Mouse (Mus musculus) midbrain, embryonic 12.5 days (tissue): ENCODE measurements at regions not wholly inside any gene's neighbourhood (a gene's known extent, or its start where the extent isn't known, plus 50 kb on each side); places are given as distances from the start of the nearest gene placed in this dataset.

Experiments used
- ATAC-seq: fragments of 200-750 bp; cut with Nextera tagmentation; 2 replicates; pipeline ENCODE4 v1.8.0; 2017; ENCODE audit warnings: low read depth, moderate TSS enrichment, moderate library complexity; ENCODE audit not compliant: low FRiP score
- H3K27ac ChIP-seq: fragments of 300-500 bp; sonication (generic); replicated peaks from 2 replicates; pipeline ENCODE4 v1.5.1; 2016; ENCODE audit warnings: mild to moderate bottlenecking
- H3K27me3 ChIP-seq: fragments of 300-500 bp; sonication (generic); 2 replicates; pipeline ENCODE4 v1.6.1; 2016; ENCODE audit warnings: mild to moderate bottlenecking
- H3K36me3 ChIP-seq: fragments of 300-500 bp; sonication (generic); 2 replicates; pipeline ENCODE4 v1.6.1; 2016
- H3K4me1 ChIP-seq: fragments of 300-500 bp; sonication (generic); 2 replicates; pipeline ENCODE4 v1.6.1; 2016
- H3K4me2 ChIP-seq: fragments of 300-500 bp; sonication (generic); replicated peaks from 2 replicates; pipeline ENCODE4 v1.6.1; 2016; ENCODE audit warnings: mild to moderate bottlenecking, moderate library complexity
- H3K4me3 ChIP-seq: fragments of 300-500 bp; sonication (generic); 2 replicates; pipeline ENCODE4 v1.5.1; 2016; ENCODE audit warnings: mild to moderate bottlenecking
- H3K9ac ChIP-seq: fragments of 300-500 bp; sonication (generic); replicated peaks from 2 replicates; pipeline ENCODE4 v1.6.1; 2016; ENCODE audit warnings: mild to moderate bottlenecking, moderate library complexity
- H3K9me3 ChIP-seq: fragments of 300-500 bp; sonication (generic); 2 replicates; pipeline ENCODE4 v1.6.1; 2016; ENCODE audit warnings: mild to moderate bottlenecking
- WGBS: fragments of 180-500 bp; shearing (Covaris S2); methylation state at CpG from one replicate; pipeline ENCODE4 v1.1.7; 2016; 5-methylcytosine and 5-hydroxymethylcytosine counted together

DNA sequence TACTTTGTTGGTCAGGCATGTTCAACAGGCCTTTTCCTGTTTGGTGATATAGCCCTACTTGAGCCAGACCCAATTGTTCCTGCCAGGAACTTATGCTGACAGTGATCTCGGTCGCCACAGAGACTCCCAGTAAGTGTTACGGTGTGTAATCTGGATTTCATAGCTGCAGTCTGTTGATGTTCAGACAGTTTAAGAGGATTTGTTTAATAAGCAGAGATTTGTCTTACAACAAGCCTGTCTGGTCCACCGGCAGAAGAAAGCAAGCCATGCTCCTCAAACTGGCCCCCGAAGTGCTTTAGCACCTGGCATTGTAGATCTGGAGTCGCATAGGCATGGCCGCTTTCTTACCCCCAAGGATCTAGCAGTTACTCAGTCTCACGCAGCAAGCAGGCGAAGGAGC lies 150.0 kb upstream of the Lcorl start:
- no peak overlapping the region for H3K4me2 ChIP-seq
- H3K4me3 ChIP-seq: no peak overlapping the region
- H3K4me1 ChIP-seq: no peaks in the 10 kb centered on the region
- no peaks in the 10 kb centered on the region for H3K36me3 ChIP-seq
- no peaks in the 10 kb centered on the region for H3K9me3 ChIP-seq
- no peaks in the 10 kb centered on the region for H3K27me3 ChIP-seq
- no peak for ATAC-seq
- no peak overlapping the region for H3K27ac ChIP-seq
- 75% methylated on average over 9 of the region's 9 CpGs for WGBS
- no peak overlapping the region for H3K9ac ChIP-seq

DNA sequence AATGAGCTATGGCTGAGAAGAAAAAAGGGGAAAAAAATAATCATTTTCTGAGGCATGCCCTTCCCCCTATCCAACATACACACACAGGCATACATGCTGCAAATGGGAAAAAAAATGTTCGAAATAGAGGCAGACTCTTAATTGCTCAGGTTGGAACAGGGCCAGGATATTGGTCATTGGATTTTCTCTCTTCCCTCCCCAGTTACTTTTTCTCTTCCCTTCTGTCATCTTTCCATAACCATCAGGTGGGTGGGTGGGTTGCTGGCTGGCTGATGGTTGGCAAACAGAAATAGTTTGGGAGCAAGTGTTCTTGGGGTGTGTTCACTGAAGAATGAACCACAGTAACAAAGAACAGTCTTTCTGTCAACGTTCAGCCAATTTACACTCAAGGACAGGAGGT lies 149.3 kb upstream of the Lcorl start:
- no peaks in the 10 kb centered on the region for H3K36me3 ChIP-seq
- no peaks in the 10 kb centered on the region for H3K4me1 ChIP-seq
- H3K9me3 ChIP-seq: no peaks in the 10 kb centered on the region
- H3K4me3 ChIP-seq: no peak overlapping the region
- no peak overlapping the region for H3K27ac ChIP-seq
- no peak for ATAC-seq
- WGBS: 76% methylated on average over 2 of the region's 2 CpGs
- H3K27me3 ChIP-seq: no peaks in the 10 kb centered on the region
- no peak overlapping the region for H3K9ac ChIP-seq
- no peak overlapping the region for H3K4me2 ChIP-seq

DNA sequence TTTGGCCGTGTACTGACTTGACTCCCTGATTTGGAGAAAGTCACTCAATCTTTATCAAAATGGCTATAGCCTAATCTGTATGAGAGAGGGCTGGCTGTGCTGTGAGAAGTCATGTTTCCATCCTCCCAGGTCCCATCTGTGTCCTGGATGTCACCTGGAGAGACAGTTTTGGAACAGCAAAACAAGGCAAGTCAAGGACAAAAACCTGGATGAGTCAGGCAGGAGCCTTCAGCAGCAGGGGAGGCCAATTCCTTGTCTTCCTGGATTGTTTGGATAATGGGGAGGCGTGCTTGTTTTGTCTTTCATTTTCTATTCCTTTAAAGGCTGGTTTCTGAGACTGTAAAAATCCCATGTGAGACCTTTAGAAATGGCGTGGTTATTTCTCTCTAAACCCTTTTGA lies 148.8 kb upstream of the Lcorl start:
- no peak overlapping the region for H3K9ac ChIP-seq
- no peaks in the 10 kb centered on the region for H3K4me1 ChIP-seq
- no peaks in the 10 kb centered on the region for H3K36me3 ChIP-seq
- no peaks in the 10 kb centered on the region for H3K9me3 ChIP-seq
- no peak overlapping the region for H3K27ac ChIP-seq
- H3K4me3 ChIP-seq: no peak overlapping the region
- WGBS: 78% methylated on average over 3 of the region's 3 CpGs
- H3K27me3 ChIP-seq: no peaks in the 10 kb centered on the region
- no peak for ATAC-seq
- no peak overlapping the region for H3K4me2 ChIP-seq

DNA sequence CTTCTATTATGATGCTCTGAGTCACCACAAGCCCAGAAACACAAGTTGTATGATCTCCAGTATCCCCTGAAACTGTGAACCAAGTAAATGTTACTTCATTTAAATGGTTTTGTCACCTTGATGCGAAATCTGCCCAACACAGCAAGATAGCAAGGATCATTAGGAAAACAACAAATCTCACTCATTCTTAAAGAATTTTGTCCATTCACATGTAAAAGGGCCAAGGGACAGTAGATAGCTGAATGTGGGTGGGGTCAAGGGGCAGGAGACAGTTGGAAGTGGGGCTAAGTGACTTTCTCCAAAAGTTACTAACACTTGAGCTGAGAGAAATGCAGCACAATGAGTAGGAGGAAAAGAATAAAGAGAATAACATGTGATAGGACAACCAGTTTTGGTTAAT lies 148.2 kb upstream of the Lcorl start:
- 86% methylated on average over 1 of the region's 1 CpGs for WGBS
- Histone ChIP-seq H3K4me1 (no peaks in the 10 kb centered on the region), H3K27ac (no peak overlapping the region), H3K27me3 (no peaks in the 10 kb centered on the region), H3K9me3 (no peaks in the 10 kb centered on the region), H3K4me2 (no peak overlapping the region), H3K4me3 (no peak overlapping the region), H3K36me3 (no peaks in the 10 kb centered on the region), H3K9ac (no peak overlapping the region)
- ATAC-seq: no peak

DNA sequence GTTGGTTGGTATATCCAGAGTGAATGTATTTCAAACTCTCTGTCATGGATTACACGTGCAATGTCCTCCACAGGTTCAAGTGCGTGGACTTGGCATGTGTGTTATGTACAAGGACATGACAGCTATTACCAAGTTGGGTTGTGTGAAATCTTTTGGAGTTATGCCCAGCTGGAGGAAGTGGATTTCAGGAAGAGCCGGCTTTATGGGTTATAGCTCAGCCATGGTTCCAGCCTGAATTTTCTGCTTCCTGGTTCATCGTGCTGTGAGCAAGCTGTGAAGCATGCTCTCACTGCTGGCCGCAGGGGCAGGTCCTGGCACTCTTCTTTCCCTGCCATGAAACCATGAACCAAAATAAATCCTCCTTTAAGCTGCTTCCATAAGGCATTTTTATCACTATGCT lies 144.6 kb upstream of the Lcorl start:
- Histone ChIP-seq H3K4me2 (no peak overlapping the region), H3K4me1 (no peaks in the 10 kb centered on the region), H3K27me3 (no peaks in the 10 kb centered on the region), H3K36me3 (no peaks in the 10 kb centered on the region), H3K9me3 (no peaks in the 10 kb centered on the region), H3K9ac (no peak overlapping the region), H3K4me3 (no peak overlapping the region), H3K27ac (no peak overlapping the region)
- no peak for ATAC-seq
- WGBS: 97% methylated on average over 5 of the region's 5 CpGs

DNA sequence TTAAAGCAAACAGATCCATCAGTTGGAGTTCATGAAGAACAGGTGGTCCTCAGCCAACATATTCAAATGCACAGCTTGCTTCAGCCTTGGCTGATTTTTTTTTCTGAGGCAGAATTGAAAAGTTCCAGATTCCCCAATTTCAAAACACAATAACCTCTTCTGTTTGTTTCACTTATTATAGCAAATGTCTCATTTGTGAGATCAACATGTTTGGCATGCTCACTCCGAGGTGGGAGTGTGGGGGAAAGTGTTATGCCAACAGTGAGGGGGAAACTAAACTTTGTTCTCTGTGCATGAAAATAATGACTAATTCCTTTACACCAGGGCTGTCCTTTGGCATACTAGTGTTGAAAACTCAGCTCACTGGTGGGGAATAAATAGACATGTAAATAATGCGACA lies 100.4 kb upstream of the Lcorl start:
- 89% methylated on average over 2 of the region's 2 CpGs for WGBS
- ATAC-seq: no peak

DNA sequence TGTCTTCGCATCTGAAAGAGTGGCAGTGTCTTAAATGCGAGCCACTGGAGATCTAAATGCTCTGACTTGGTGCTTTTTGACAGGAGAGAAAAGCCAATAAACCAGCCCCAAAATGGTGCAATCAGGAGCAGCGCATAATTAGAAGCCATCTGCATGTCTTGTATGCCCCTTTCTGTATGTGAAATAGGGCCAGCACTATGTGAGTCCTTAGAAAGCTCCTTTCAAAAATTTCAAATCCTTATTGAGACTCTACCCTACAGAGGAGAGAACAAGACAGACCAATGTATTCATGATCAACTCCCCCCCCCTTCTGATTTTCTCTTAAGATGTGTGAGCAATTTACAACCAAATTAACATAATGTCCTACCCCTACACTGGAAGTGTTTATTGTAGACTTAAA lies 86.6 kb upstream of the Lcorl start:
- H3K36me3 ChIP-seq: no peaks in the 10 kb centered on the region
- no peak overlapping the region for H3K27ac ChIP-seq
- no peak overlapping the region for H3K9ac ChIP-seq
- no peak overlapping the region for H3K4me2 ChIP-seq
- H3K27me3 ChIP-seq: no peaks in the 10 kb centered on the region
- H3K9me3 ChIP-seq: no peaks in the 10 kb centered on the region
- H3K4me3 ChIP-seq: no peak overlapping the region
- WGBS: 81% methylated on average over 3 of the region's 3 CpGs
- H3K4me1 ChIP-seq: no peaks in the 10 kb centered on the region
- no peak for ATAC-seq

More for the DNA sequence above, 100.4 kb upstream of the Lcorl start:
- no peaks in the 10 kb centered on the region for H3K27me3 ChIP-seq
- H3K36me3 ChIP-seq: no peaks in the 10 kb centered on the region
- H3K4me3 ChIP-seq: no peak overlapping the region
- H3K9ac ChIP-seq: no peak overlapping the region
- no peaks in the 10 kb centered on the region for H3K9me3 ChIP-seq
- H3K27ac ChIP-seq: no peak overlapping the region
- no peaks in the 10 kb centered on the region for H3K4me1 ChIP-seq
- no peak overlapping the region for H3K4me2 ChIP-seq

DNA sequence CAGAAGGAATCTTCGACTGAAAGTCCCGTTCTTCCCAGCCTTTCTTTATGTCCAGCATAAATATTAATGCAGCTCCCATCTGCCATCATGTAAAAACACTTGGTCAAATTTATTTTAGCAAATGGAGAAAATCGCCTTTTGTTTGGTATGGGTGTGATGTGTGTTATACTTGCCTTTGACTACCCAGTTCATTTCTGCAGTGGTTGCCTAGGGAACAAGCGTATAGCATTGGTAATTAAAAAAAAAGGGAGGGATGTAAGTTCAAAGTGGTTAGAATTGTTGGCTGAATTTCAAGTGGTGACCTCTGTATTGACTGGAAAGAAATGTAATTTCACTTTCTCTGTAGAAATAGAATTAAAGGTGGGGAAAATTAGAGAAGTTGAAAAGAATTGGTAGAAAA lies 75.6 kb upstream of the Lcorl start:
- WGBS: 64% methylated on average over 4 of the region's 4 CpGs
- Histone ChIP-seq H3K27ac (0 out of 2 replicates have a peak overlapping the region, but pooled peaks have one; percentile 1), H3K4me1 (peaks cover 4% of the 10 kb centered on the region; the same call in 1 of the 2 replicates), H3K36me3 (no peaks in the 10 kb centered on the region), H3K4me3 (no peak overlapping the region), H3K4me2 (no peak overlapping the region), H3K9ac (no peak overlapping the region), H3K9me3 (no peaks in the 10 kb centered on the region), H3K27me3 (no peaks in the 10 kb centered on the region)
- peak; percentile 48 for ATAC-seq

DNA sequence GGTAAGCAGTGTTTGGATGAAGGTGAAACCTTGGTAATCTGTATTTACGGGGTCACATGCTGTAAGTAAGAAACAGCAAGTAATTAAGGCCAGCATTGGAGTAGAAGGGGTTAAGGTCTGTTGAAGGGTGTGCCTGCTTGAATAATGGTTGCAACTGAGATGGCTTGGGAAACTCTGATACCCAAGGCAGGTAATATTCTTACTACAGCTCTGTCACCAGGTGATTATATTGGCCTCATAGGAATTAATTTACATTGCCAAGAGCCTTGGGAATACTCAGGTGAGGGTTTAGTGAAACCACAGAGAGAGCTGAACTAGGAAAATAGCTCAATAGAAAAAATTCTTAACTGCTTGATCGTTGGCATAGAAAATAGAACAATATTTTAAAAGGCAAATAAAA lies 73.8 kb upstream of the Lcorl start:
- WGBS: 87% methylated on average over 2 of the region's 2 CpGs
- no peak overlapping the region for H3K27ac ChIP-seq
- ATAC-seq: no peak

DNA sequence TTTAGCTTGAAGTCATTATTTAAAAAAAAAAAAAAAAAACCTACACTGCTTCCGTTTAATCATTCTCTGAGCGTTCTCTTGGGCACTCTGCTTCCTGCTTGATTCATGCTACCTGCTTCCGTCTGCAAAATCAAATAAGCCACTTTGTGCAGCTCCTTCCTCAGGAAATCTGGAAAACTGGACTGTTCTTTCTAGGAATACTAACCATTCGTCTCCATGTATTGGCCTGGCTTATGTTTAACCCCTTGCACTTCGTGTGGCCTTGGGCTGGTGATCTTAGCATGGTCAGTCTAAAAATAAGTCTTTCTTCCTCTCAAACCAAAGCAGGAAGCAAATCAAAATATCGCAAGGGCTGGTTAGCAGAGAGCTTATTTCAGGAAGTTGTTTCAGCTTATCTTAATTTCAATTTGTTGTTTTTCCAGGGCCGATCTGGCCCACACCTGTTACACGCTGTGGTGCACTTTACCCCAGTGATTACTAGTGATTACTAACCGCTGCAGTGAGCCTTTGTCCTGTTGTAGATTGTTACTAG lies 68.5 kb upstream of the Lcorl start:
- Histone ChIP-seq H3K4me1 (no peaks in the 10 kb centered on the region), H3K27me3 (no peaks in the 10 kb centered on the region), H3K4me3 (no peak overlapping the region), H3K36me3 (no peaks in the 10 kb centered on the region), H3K9ac (no peak overlapping the region), H3K9me3 (no peaks in the 10 kb centered on the region), H3K27ac (no peak overlapping the region), H3K4me2 (no peak overlapping the region)
- no peak for ATAC-seq
- WGBS: 80% methylated on average over 9 of the region's 9 CpGs

More for the DNA sequence above, 73.8 kb upstream of the Lcorl start:
- Histone ChIP-seq H3K27me3 (no peaks in the 10 kb centered on the region), H3K9ac (no peak overlapping the region), H3K4me1 (peaks cover 4% of the 10 kb centered on the region; the same call in 1 of the 2 replicates), H3K4me2 (no peak overlapping the region), H3K36me3 (no peaks in the 10 kb centered on the region), H3K4me3 (no peak overlapping the region), H3K9me3 (no peaks in the 10 kb centered on the region)

DNA sequence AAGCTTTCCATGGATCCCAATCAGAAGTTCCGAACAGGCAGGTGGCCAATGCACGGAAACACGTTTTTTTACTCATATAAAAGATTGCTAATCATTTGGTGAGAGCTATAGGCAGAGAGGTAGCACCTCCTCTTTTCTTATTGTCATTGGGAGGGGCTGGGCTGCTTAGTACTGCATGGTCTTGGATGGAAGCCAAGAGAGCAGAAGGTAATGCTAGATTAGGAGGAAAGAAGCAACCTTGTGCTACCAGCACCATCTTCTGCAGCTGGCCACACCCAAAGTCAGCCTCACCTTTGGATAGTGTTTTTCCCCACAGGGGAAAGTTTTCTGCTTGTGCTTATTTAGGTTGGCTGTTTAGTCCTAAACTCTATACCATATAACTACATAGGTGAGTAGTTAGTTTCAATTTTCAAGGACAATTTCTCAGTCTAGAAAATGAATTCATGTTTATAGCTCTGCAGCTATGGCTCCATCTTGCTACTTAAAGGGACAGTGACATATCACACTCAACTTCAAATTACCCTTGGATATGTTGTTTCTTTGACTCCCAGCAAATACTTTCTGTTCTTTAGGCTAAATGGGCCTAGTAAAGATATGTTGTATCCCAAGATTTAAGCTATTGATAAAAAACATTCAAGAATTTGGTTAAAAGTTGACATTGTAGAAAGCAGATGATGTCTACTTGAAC lies 66.6 kb upstream of the Lcorl start:
- Histone ChIP-seq H3K36me3 (no peaks in the 10 kb centered on the region), H3K27ac (no peak overlapping the region), H3K27me3 (no peaks in the 10 kb centered on the region), H3K4me3 (no peak overlapping the region), H3K9me3 (no peaks in the 10 kb centered on the region), H3K9ac (no peak overlapping the region), H3K4me2 (no peak overlapping the region), H3K4me1 (no peaks in the 10 kb centered on the region)
- no peak for ATAC-seq
- 85% methylated on average over 3 of the region's 3 CpGs for WGBS
